Mouse (Mus musculus) stomach, postnatal 0 days (tissue): ENCODE measurements around the gene Irf1. TPM values are rescaled to one million over a fixed set of nuclear protein-coding genes. Genes with fewer than 3 reads are reported as not detected.

ENCODE experiments used
- ATAC-seq: fragments of 200-750 bp; cut with Nextera tagmentation; 2 replicates; pipeline ENCODE4 v1.8.0; 2017; ENCODE audit not compliant: low FRiP score, low TSS enrichment
- DNase-seq: peaks from one replicate; pipeline ENCODE4 v3.0.0-alpha.2; 2016; ENCODE audit warnings: low spot score
- H3K27ac ChIP-seq: fragments of 300-500 bp; sonication (generic); replicated peaks from 2 replicates; pipeline ENCODE4 v1.5.1; 2014; ENCODE audit warnings: mild to moderate bottlenecking, control low read depth
- H3K27me3 ChIP-seq: fragments of 300-500 bp; sonication (generic); 2 replicates; pipeline ENCODE4 v1.6.1; 2014; ENCODE audit warnings: low read length; ENCODE audit not compliant: control insufficient read depth, insufficient read depth
- H3K36me3 ChIP-seq: fragments of 300-500 bp; sonication (generic); 2 replicates; pipeline ENCODE4 v1.6.1; 2014; ENCODE audit warnings: low read length, mixed read lengths; ENCODE audit not compliant: control insufficient read depth, insufficient read depth
- H3K4me1 ChIP-seq: fragments of 300-500 bp; sonication (generic); replicated peaks from 2 replicates; pipeline ENCODE4 v1.6.1; 2014; ENCODE audit warnings: antibody characterized with exemption; ENCODE audit not compliant: control insufficient read depth, insufficient read depth
- H3K4me2 ChIP-seq: fragments of 300-500 bp; sonication (generic); replicated peaks from 2 replicates; pipeline ENCODE4 v1.6.1; 2014; ENCODE audit warnings: low read depth, mild to moderate bottlenecking, control low read depth, moderate library complexity
- H3K4me3 ChIP-seq: fragments of 300-500 bp; sonication (generic); 2 replicates; pipeline ENCODE4 v1.5.1; 2014; ENCODE audit warnings: low read depth, low read length, control low read depth
- H3K9ac ChIP-seq: fragments of 300-500 bp; sonication (generic); 2 replicates; pipeline ENCODE4 v1.6.1; 2014; ENCODE audit warnings: mild to moderate bottlenecking, low read length, control low read depth, mixed read lengths
- H3K9me3 ChIP-seq: fragments of 300-500 bp; sonication (generic); 2 replicates; pipeline ENCODE4 v1.6.1; 2016; ENCODE audit warnings: low read length; ENCODE audit not compliant: control insufficient read depth
- CTCF ChIP-seq: IDR thresholded peaks from 2 replicates; pipeline ENCODE4 v1.5.1; 2016; ENCODE audit warnings: antibody characterized with exemption, low read depth, mild to moderate bottlenecking, moderate library complexity
- EP300 ChIP-seq: optimal IDR thresholded peaks from 2 replicates; pipeline ENCODE3; 2016; ENCODE audit warnings: antibody characterized with exemption
- WGBS: fragments of 180-500 bp; shearing (Covaris S2); extraction: QIAGEN DNeasy Blood & Tissue Kit; methylation state at CpG from one replicate; pipeline ENCODE4 v1.1.7; 2014; 5-methylcytosine and 5-hydroxymethylcytosine counted together
- polyA plus RNA-seq: library from polyadenylated mRNA; unstranded; fragments of >200 nt; fragmentation: Nextera tagmentation; extraction: Ambion mirVana; gene quantifications from 2 replicates; pipeline ENCODE4 v1.2.1, GENCODE M21; 2015

The Irf1 gene
- polyA plus RNA-seq, 1 experiment from 2014 or later = 25.7 TPM

DNA sequence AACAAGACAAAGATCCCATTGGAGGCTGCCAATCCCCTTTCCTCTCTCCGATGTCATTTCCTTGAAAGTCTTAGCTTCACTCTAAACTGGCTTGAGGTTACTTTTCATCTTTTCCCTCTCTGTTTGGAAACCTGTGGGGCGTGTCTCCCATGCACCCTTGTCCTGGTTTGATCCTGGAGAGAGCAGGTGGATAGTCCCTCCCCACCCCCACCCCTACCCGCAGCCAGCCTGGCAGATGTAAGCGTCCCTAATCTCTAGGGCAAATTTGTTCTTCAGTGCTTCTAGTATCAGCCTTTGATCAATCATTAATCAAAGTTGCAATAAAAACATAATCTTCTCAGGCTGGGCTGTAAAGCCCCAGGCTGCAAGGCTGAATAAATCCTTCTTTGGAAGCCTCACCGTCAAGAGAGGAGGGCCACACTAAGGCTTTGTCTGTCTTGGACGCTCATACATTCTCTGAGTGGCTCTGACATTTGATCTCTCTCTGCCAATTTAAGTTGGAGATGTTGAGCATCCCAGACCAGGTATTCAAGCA lies 27.6 kb downstream of the Irf1 start:
- DNase-seq (no peak), ATAC-seq (no peak)
- TF ChIP-seq CTCF (no peak), EP300 (no peak)
- 38% methylated on average over 6 of the region's 6 CpGs for WGBS
- Histone ChIP-seq H3K9ac (no peak overlapping the region), H3K4me1 (peaks cover 17% of the 10 kb centered on the region), H3K36me3 (no peaks in the 10 kb centered on the region), H3K9me3 (no peaks in the 10 kb centered on the region), H3K4me3 (no peak overlapping the region), H3K27me3 (no peaks in the 10 kb centered on the region), H3K4me2 (no peak overlapping the region), H3K27ac (peak overlapping the region; percentile 74)

DNA sequence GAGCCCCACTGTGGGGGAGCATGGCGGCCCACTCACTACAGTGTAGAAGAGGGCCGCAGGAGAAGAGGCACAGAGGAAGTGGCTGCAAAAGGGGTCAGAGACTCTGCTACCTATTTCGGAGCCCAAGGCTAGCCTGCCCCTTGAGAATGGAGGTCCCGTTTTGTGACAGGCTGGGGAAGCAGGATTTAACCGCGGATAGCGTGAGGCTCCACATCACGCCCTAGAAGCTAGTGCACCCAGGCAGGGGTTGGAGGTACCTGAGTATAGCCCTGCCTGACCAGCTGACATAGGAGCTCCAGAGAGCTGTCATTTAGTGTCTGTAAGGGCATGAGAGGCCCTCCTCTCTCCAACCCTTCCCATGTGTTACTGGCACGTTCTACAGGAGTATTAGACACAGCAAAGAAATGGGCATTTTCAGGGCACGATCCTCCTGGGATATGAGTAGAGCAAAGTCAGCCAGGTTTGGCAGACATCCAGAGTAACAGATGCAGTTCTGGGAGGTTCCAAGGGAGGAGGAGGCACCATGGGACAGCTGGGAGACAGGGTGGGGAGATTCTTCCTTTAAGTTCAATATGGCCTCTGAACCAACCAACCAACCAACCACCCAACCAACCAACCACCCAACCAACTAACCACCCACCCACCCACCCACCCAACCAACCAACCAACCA lies 28.4 kb downstream of the Irf1 start:
- Histone ChIP-seq H3K27ac (no peak overlapping the region), H3K36me3 (no peaks in the 10 kb centered on the region)
- TF ChIP-seq EP300 (no peak), CTCF (no peak)

DNA sequence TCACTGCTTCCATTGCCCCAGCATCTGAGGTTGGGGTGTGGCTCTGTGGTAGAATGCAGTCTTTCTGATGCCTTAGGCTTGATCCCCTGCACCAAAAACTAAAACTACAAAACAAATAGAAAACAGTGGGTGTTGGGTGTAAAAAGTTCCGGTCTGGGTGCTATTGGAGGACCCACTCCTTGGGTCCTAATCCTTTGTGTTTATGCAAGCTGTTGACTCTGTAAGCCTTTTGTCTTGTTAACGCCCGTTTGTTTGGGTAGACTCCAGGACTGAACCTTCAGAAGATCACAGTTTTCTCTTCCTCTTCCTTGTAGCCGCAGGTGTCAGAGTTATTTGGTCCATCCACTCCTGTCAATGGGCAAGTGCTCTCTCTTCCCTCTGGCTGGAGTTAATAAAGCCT lies 30.2 kb downstream of the Irf1 start:
- peaks cover 13% of the 10 kb centered on the region for H3K4me1 ChIP-seq
- TF ChIP-seq CTCF (no peak), EP300 (no peak)
- no peaks in the 10 kb centered on the region for H3K27me3 ChIP-seq
- DNase-seq = no peak
- H3K9me3 ChIP-seq = no peaks in the 10 kb centered on the region
- no peak for ATAC-seq
- H3K4me2 ChIP-seq = no peak overlapping the region
- no peaks in the 10 kb centered on the region for H3K36me3 ChIP-seq
- no peak overlapping the region for H3K27ac ChIP-seq
- no peak overlapping the region for H3K4me3 ChIP-seq
- H3K9ac ChIP-seq = no peak overlapping the region
- 55% methylated on average over 4 of the region's 4 CpGs for WGBS

More for the DNA sequence above, 28.4 kb downstream of the Irf1 start:
- H3K4me3 ChIP-seq = no peak overlapping the region
- H3K4me2 ChIP-seq = no peak overlapping the region
- ATAC-seq (no peak), DNase-seq (no peak)
- WGBS = 81% methylated on average over 10 of the region's 10 CpGs
- H3K9me3 ChIP-seq = no peaks in the 10 kb centered on the region
- H3K27me3 ChIP-seq = no peaks in the 10 kb centered on the region
- H3K4me1 ChIP-seq = peaks cover 17% of the 10 kb centered on the region
- H3K9ac ChIP-seq = no peak overlapping the region

DNA sequence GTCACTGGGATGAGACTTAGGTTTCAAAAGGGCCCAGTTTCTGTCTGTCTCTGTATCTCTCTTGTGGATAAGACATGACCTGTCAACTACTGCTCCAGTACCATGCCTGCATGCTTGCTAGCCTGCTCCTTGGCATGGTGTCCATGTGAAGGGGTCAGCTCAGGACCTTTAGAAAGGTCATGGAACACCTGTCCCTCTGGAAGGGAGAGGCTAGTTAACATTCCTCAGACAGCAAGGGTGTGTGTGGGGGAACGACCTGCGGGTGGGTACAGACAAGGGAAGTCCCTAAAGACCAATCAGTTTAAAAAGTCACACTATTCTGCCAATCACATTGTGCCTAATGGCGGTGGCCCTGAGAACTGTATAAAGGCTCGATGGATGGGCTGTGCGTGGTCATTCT lies 31.2 kb downstream of the Irf1 start:
- WGBS = 80% methylated on average over 5 of the region's 5 CpGs
- no peaks in the 10 kb centered on the region for H3K36me3 ChIP-seq
- H3K4me1 ChIP-seq = peaks cover 10% of the 10 kb centered on the region
- no peaks in the 10 kb centered on the region for H3K27me3 ChIP-seq
- no peak overlapping the region for H3K4me2 ChIP-seq
- ATAC-seq = no peak
- no peak for DNase-seq
- TF ChIP-seq CTCF = no peak
- TF ChIP-seq EP300 = no peak
- no peak overlapping the region for H3K9ac ChIP-seq
- no peaks in the 10 kb centered on the region for H3K9me3 ChIP-seq
- H3K4me3 ChIP-seq = no peak overlapping the region
- H3K27ac ChIP-seq = no peak overlapping the region

DNA sequence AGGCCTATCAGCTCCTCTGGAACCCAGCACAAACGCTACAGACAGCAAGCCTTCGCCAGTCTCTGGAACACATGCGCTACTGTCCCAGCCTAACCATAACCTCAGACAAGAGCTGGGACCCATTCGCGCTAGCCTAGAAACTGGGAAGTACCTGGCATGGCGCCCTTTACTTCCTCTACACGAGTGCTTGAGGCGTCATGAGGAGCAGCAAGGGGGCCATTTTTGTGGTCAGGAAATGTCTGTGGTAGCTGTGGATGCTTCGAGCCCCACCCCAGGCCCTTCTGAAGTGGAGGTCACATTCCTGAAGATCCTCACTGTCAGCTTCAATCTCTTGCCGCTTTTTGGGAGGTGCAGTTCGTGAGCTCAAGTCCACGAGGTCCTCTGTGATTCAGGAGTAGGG lies 33.3 kb downstream of the Irf1 start:
- H3K4me2 ChIP-seq = no peak overlapping the region
- TF ChIP-seq CTCF = no peak
- TF ChIP-seq EP300 = no peak
- H3K36me3 ChIP-seq = no peaks in the 10 kb centered on the region
- DNase-seq = no peak
- H3K4me1 ChIP-seq = no peaks in the 10 kb centered on the region
- no peaks in the 10 kb centered on the region for H3K9me3 ChIP-seq
- no peaks in the 10 kb centered on the region for H3K27me3 ChIP-seq
- no peak overlapping the region for H3K27ac ChIP-seq
- ATAC-seq = no peak
- no peak overlapping the region for H3K4me3 ChIP-seq
- H3K9ac ChIP-seq = no peak overlapping the region
- WGBS = 71% methylated on average over 12 of the region's 12 CpGs

DNA sequence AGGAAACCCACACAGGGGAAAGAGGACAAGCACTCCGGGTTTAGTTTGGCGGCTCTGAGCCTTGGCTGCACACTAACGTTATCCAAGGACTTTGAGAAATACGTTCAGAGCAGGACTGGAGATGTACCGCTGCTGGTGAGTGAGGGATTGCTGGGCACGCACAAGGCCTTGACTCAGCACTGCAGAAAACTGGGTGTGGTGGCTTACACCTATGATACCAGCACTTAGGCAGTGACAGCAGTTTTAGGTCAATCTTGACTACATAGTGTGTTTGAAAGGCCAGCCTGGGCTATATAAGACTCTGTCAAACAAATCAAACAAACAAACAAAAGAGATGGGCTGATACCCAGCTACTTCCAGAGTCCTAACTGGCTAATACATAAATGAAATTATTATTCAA lies 33.7 kb downstream of the Irf1 start:
- Histone ChIP-seq H3K36me3 (no peaks in the 10 kb centered on the region), H3K9me3 (no peaks in the 10 kb centered on the region), H3K27ac (no peak overlapping the region), H3K4me2 (no peak overlapping the region), H3K4me1 (no peaks in the 10 kb centered on the region), H3K27me3 (no peaks in the 10 kb centered on the region), H3K4me3 (no peak overlapping the region), H3K9ac (no peak overlapping the region)
- WGBS = 60% methylated on average over 6 of the region's 6 CpGs
- no peak for DNase-seq
- peak; percentile 58 for ATAC-seq
- no peak for TF ChIP-seq CTCF
- TF ChIP-seq EP300 = no peak
